Comparison of ENCODE assay signal across 24 mouse cellular contexts in genomic region chr4:58696684-58697083, GRCm38 (mm10).
A peak's percentile ranks its signal among the peaks of the same experiment; 100 is the strongest.
DNase-seq lines count a peak whose midpoint lies in the region; ATAC-seq and TF ChIP-seq lines count a peak whose summit lies in the region.
"Had no signal": no experiment of that assay in that cellular context is flagged by ENCODE, and none has a peak within 500 bp of the region (broad histone marks: within the 10 kb centered on the region; RNA-seq: fewer than 3 reads in every experiment).

No protein-coding gene starts in this region.

- no peak for TF ChIP-seq POLR2A in lung, adult 2 months (IDR thresholded peaks at IDR 0.05; ENCODE audit: borderline replicate concordance, extremely low read depth, low read depth, low read length)

- no peak for DNase-seq in intestine, embryonic 14.5 days (ENCODE audit: low spot score)
- peak; percentile 8 for DNase-seq in lung, postnatal 14 days
- no peak for DNase-seq in lung, adult 2 months
- peak; percentile 4 for DNase-seq in lung, postnatal 36 days
- no peak for DNase-seq in left cerebral cortex, postnatal 10 days (ENCODE audit: extremely low spot score in 1 of 2, low spot score in 2 of 2)
- DNase-seq in forebrain, embryonic 10.5 days (ENCODE audit: extremely low spot score, low spot score), result no peak
- DNase-seq: B cell, adult 2 months; cerebellum, adult 11 months; cerebellum, adult 9-11 months; heart, postnatal 4 days; kidney, adult 11 months; liver had no signal

- 33% methylated on average over 4 of the region's 4 CpGs for WGBS in intestine, embryonic 14.5 days
- 56% methylated on average over 4 of the region's 4 CpGs for WGBS in intestine, postnatal 0 days
- 68% methylated on average over 4 of the region's 4 CpGs for WGBS in lung, adult 2 months
- WGBS in forebrain, embryonic 10.5 days, result 59% methylated on average over 4 of the region's 4 CpGs

- intact Hi-C loops in left cerebral cortex, postnatal 10 days (cut with DNase I), result no loop called here

- no peaks in the 10 kb centered on the region for H3K9me3 ChIP-seq in intestine, embryonic 14.5 days (ENCODE audit: control insufficient read depth, low read length)
- H3K9me3 ChIP-seq in intestine, postnatal 0 days (ENCODE audit: control insufficient read depth), result no peaks in the 10 kb centered on the region
- H3K9me3 ChIP-seq in forebrain, embryonic 10.5 days, result 0 out of 2 replicates have a peak, but pooled peaks cover 2% of the 10 kb centered on the region
- H3K9me3 ChIP-seq: embryonic facial prominence, embryonic 12.5 days; forebrain, embryonic 12.5 days; G1E; heart, embryonic 15.5 days; hindbrain, embryonic 15.5 days; kidney, embryonic 15.5 days; limb, embryonic 10.5 days; liver, embryonic 15.5 days; midbrain, embryonic 12.5 days had no signal

- H3K4me1 ChIP-seq in intestine, embryonic 14.5 days (replicated peaks; ENCODE audit: control insufficient read depth, insufficient read depth, low read length), result 0 out of 2 replicates have a peak, but pooled peaks cover 5% of the 10 kb centered on the region
- no peaks in the 10 kb centered on the region for H3K4me1 ChIP-seq in intestine, postnatal 0 days (replicated peaks; ENCODE audit: control insufficient read depth, insufficient read depth, low read length)
- no peaks in the 10 kb centered on the region for H3K4me1 ChIP-seq in lung, adult 2 months (ENCODE audit: control insufficient read depth, insufficient read depth, low read length)
- peaks cover 7% of the 10 kb centered on the region; the same call in 1 of the 2 replicates for H3K4me1 ChIP-seq in forebrain, embryonic 10.5 days
- H3K4me1 ChIP-seq: embryonic facial prominence, embryonic 12.5 days; forebrain, embryonic 12.5 days; heart, embryonic 15.5 days; hindbrain, embryonic 15.5 days; kidney, embryonic 15.5 days; liver, embryonic 15.5 days; midbrain, embryonic 12.5 days had no signal

- no peaks in the 10 kb centered on the region for H3K36me3 ChIP-seq in intestine, embryonic 14.5 days (ENCODE audit: control insufficient read depth, insufficient read depth, low read length)
- H3K36me3 ChIP-seq in intestine, postnatal 0 days (ENCODE audit: control insufficient read depth, insufficient read depth), result no peaks in the 10 kb centered on the region
- no peaks in the 10 kb centered on the region for H3K36me3 ChIP-seq in forebrain, embryonic 10.5 days (replicated peaks)
- H3K36me3 ChIP-seq: embryonic facial prominence, embryonic 12.5 days; forebrain, embryonic 12.5 days; G1E; heart, embryonic 15.5 days; hindbrain, embryonic 15.5 days; kidney, embryonic 15.5 days; limb, embryonic 10.5 days; liver, embryonic 15.5 days; midbrain, embryonic 12.5 days had no signal

- peak overlapping the region; percentile 51 for H3K27ac ChIP-seq in intestine, embryonic 14.5 days (ENCODE audit: low read depth)
- H3K27ac ChIP-seq in intestine, postnatal 0 days (ENCODE audit: low read depth, low read length), result no peak overlapping the region
- no peak overlapping the region for H3K27ac ChIP-seq in forebrain, embryonic 10.5 days
- H3K27ac ChIP-seq: embryonic facial prominence, embryonic 12.5 days; forebrain, embryonic 12.5 days; heart, embryonic 15.5 days; hindbrain, embryonic 15.5 days; kidney, embryonic 15.5 days; limb, embryonic 10.5 days; liver, embryonic 15.5 days; midbrain, embryonic 12.5 days had no signal

- H3K4me2 ChIP-seq in intestine, embryonic 14.5 days (ENCODE audit: low read length), result no peak overlapping the region
- H3K4me2 ChIP-seq in intestine, postnatal 0 days (replicated peaks; ENCODE audit: low read depth), result no peak overlapping the region
- H3K4me2 ChIP-seq: embryonic facial prominence, embryonic 12.5 days; forebrain, embryonic 12.5 days; heart, embryonic 15.5 days; hindbrain, embryonic 15.5 days; kidney, embryonic 15.5 days; liver, embryonic 15.5 days; midbrain, embryonic 12.5 days had no signal

- no peaks in the 10 kb centered on the region for H3K27me3 ChIP-seq in intestine, embryonic 14.5 days (replicated peaks; ENCODE audit: control insufficient read depth, insufficient read depth, low read length)
- no peaks in the 10 kb centered on the region for H3K27me3 ChIP-seq in intestine, postnatal 0 days (replicated peaks; ENCODE audit: control insufficient read depth, insufficient read depth, low read length)
- H3K27me3 ChIP-seq in forebrain, embryonic 10.5 days (ENCODE audit: poor library complexity, severe bottlenecking), result no peaks in the 10 kb centered on the region
- H3K27me3 ChIP-seq: CH12.LX; embryonic facial prominence, embryonic 12.5 days; forebrain, embryonic 12.5 days; heart, embryonic 15.5 days; hindbrain, embryonic 15.5 days; kidney, embryonic 15.5 days; liver, embryonic 15.5 days; midbrain, embryonic 12.5 days; Patski had no signal

- H3K9ac ChIP-seq in intestine, embryonic 14.5 days (ENCODE audit: low read length), result no peak overlapping the region
- H3K9ac ChIP-seq in intestine, postnatal 0 days (ENCODE audit: low read depth, low read length), result no peak overlapping the region
- H3K9ac ChIP-seq: embryonic facial prominence, embryonic 12.5 days; forebrain, embryonic 12.5 days; heart, embryonic 15.5 days; hindbrain, embryonic 15.5 days; kidney, embryonic 15.5 days; liver, embryonic 15.5 days; midbrain, embryonic 12.5 days had no signal

- no peak for TF ChIP-seq CTCF in intestine, postnatal 0 days (IDR thresholded peaks at IDR 0.05; ENCODE audit: low read depth)
- no peak for TF ChIP-seq CTCF in lung, adult 2 months (IDR thresholded peaks at IDR 0.05; ENCODE audit: insufficient read depth, low read length)

- H3K4me3 ChIP-seq in intestine, embryonic 14.5 days (ENCODE audit: low read depth, low read length), result no peak overlapping the region
- H3K4me3 ChIP-seq in intestine, postnatal 0 days (ENCODE audit: low read depth, low read length), result no peak overlapping the region
- H3K4me3 ChIP-seq in lung, adult 2 months (replicated peaks; ENCODE audit: extremely low read depth, low read depth, low read length), result no peak overlapping the region
- no peak overlapping the region for H3K4me3 ChIP-seq in forebrain, embryonic 10.5 days
- H3K4me3 ChIP-seq: embryonic facial prominence, embryonic 12.5 days; forebrain, embryonic 12.5 days; heart, embryonic 15.5 days; hindbrain, embryonic 15.5 days; kidney, embryonic 15.5 days; limb, embryonic 10.5 days; liver, embryonic 15.5 days; midbrain, embryonic 12.5 days had no signal

- ATAC-seq in intestine, embryonic 14.5 days (replicated peaks; ENCODE audit: low FRiP score, low TSS enrichment, low read depth), result no peak; the same call in 1 of the 2 replicates
- no peak for ATAC-seq in intestine, postnatal 0 days
- ATAC-seq: Patski had no signal

Comparison
In these comparisons a context has a peak if more than half of its experiments do, and no peak if none do; other contexts are left out.
1. DNase-seq: peak in lung, postnatal 14 days (single experiment) and lung, postnatal 36 days (single experiment); none in intestine, embryonic 14.5 days (single experiment), lung, adult 2 months (single experiment), left cerebral cortex, postnatal 10 days (0 of 2) and forebrain, embryonic 10.5 days (single experiment).